Mouse (Mus musculus) lung, embryonic 15.5 days (tissue): ENCODE results near the gene AL731706.1. TPM values are rescaled to one million over a fixed set of nuclear protein-coding genes. Genes with fewer than 3 reads are reported as not detected.
"Not testable (repeated sequence)": the region's sequence is repeated elsewhere in the genome, so short reads cannot be mapped to it uniquely, and the experiment has no call there.

Experiments used
- ATAC-seq: fragments of 200-750 bp; cut with Nextera tagmentation; 2 replicates; pipeline ENCODE4 v1.8.0; 2017; ENCODE audit warnings: moderate number of reproducible peaks, borderline replicate concordance; ENCODE audit not compliant: low FRiP score, low TSS enrichment; ENCODE audit errors: extremely low read depth
- H3K27ac ChIP-seq: fragments of 300-500 bp; sonication (generic); 2 replicates; pipeline ENCODE4 v1.5.1; 2015; ENCODE audit warnings: moderate library complexity, mild to moderate bottlenecking, inconsistent platforms
- H3K27me3 ChIP-seq: fragments of 300-500 bp; sonication (generic); 2 replicates; pipeline ENCODE4 v1.6.1; 2015; ENCODE audit warnings: inconsistent platforms
- H3K36me3 ChIP-seq: fragments of 300-500 bp; sonication (generic); 2 replicates; pipeline ENCODE4 v1.6.1; 2015; ENCODE audit warnings: inconsistent platforms
- H3K4me1 ChIP-seq: fragments of 300-500 bp; sonication (generic); 2 replicates; pipeline ENCODE4 v1.6.1; 2015; ENCODE audit warnings: inconsistent platforms
- H3K4me2 ChIP-seq: fragments of 300-500 bp; sonication (generic); 2 replicates; pipeline ENCODE4 v1.6.1; 2015; ENCODE audit warnings: inconsistent platforms, mild to moderate bottlenecking, moderate library complexity
- H3K4me3 ChIP-seq: fragments of 300-500 bp; sonication (generic); 2 replicates; pipeline ENCODE4 v1.5.1; 2015; ENCODE audit warnings: mild to moderate bottlenecking, inconsistent platforms
- H3K9ac ChIP-seq: fragments of 300-500 bp; sonication (generic); 2 replicates; pipeline ENCODE4 v1.6.1; 2015; ENCODE audit warnings: inconsistent platforms
- H3K9me3 ChIP-seq: fragments of 300-500 bp; sonication (generic); 2 replicates; pipeline ENCODE4 v1.6.1; 2016; ENCODE audit warnings: inconsistent platforms
- WGBS: fragments of 180-500 bp; shearing (Covaris S2); methylation state at CpG from one replicate; pipeline ENCODE4 v1.1.7; 2015; 5-methylcytosine and 5-hydroxymethylcytosine counted together
- polyA plus RNA-seq: library from polyadenylated mRNA; unstranded; fragments of >200 nt; fragmentation: Nextera tagmentation; extraction: Ambion mirVana; gene quantifications from 2 replicates; pipeline ENCODE4 v1.2.1, GENCODE M21; 2015

Gene AL731706.1
- polyA plus RNA-seq, 1 experiment from 2014 or later: 25.1 TPM

- Histone ChIP-seq H3K4me2 (no peak overlapping the region), H3K4me3 (no peak overlapping the region), H3K4me1 (peaks cover 4% of the 10 kb centered on the region), H3K27me3 (no peaks in the 10 kb centered on the region), H3K9me3 (no peaks in the 10 kb centered on the region), H3K9ac (no peak overlapping the region), H3K36me3 (no peaks in the 10 kb centered on the region), H3K27ac (no peak overlapping the region)
- WGBS: 67% methylated on average over 2 of the region's 2 CpGs
- no peak for ATAC-seq
These were observed 4.9 kb upstream of the AL731706.1 start for GRCm38 (mm10) chr2:136896131-136896530.

GRCm38 (mm10) chr2:136894494-136894893 lies 3.3 kb upstream of the AL731706.1 start:
- WGBS: 79% methylated on average over 2 of the region's 2 CpGs
- no peak for ATAC-seq

GRCm38 (mm10) chr2:136891951-136892371 lies 772 bp upstream of the AL731706.1 start:
- Histone ChIP-seq H3K27ac (peak overlapping the region; percentile 97), H3K36me3 (no peaks in the 10 kb centered on the region), H3K27me3 (no peaks in the 10 kb centered on the region), H3K4me3 (peak overlapping the region; percentile 91), H3K9ac (peak overlapping the region; percentile 58), H3K4me1 (peaks cover 11% of the 10 kb centered on the region), H3K4me2 (peak overlapping the region; percentile 51), H3K9me3 (no peaks in the 10 kb centered on the region)
- 0% methylated on average over 23 of the region's 23 CpGs for WGBS
- peak; percentile 88 for ATAC-seq

More at GRCm38 (mm10) chr2:136894494-136894893, 3.3 kb upstream of the AL731706.1 start:
- Histone ChIP-seq H3K4me2 (no peak overlapping the region), H3K9ac (no peak overlapping the region), H3K4me1 (peaks cover 11% of the 10 kb centered on the region), H3K27ac (no peak overlapping the region), H3K27me3 (no peaks in the 10 kb centered on the region), H3K4me3 (no peak overlapping the region), H3K9me3 (no peaks in the 10 kb centered on the region), H3K36me3 (no peaks in the 10 kb centered on the region)

GRCm38 (mm10) chr2:136890716-136891067 lies 497 bp downstream of the AL731706.1 start:
- Histone ChIP-seq H3K4me2 (peak overlapping the region; percentile 51), H3K27ac (peak overlapping the region; percentile 97), H3K9ac (peak overlapping the region; percentile 85), H3K4me1 (peaks cover 11% of the 10 kb centered on the region), H3K4me3 (peak overlapping the region; percentile 91)
- ATAC-seq: peak; percentile 51
- H3K27me3 ChIP-seq, H3K36me3 ChIP-seq, H3K9me3 ChIP-seq: not testable (repeated sequence)
- WGBS: 6% methylated on average over 15 of the region's 15 CpGs

GRCm38 (mm10) chr2:136886846-136887245 lies 4.3 kb downstream of the AL731706.1 start:
- Histone ChIP-seq H3K36me3 (peaks cover 24% of the 10 kb centered on the region), H3K27ac (no peak overlapping the region), H3K9ac (no peak overlapping the region), H3K9me3 (no peaks in the 10 kb centered on the region), H3K4me3 (no peak overlapping the region), H3K27me3 (no peaks in the 10 kb centered on the region), H3K4me1 (peaks cover 7% of the 10 kb centered on the region; the same call in 1 of the 2 replicates), H3K4me2 (no peak overlapping the region)
- WGBS: 54% methylated on average over 4 of the region's 4 CpGs
- ATAC-seq: no peak

DNA sequence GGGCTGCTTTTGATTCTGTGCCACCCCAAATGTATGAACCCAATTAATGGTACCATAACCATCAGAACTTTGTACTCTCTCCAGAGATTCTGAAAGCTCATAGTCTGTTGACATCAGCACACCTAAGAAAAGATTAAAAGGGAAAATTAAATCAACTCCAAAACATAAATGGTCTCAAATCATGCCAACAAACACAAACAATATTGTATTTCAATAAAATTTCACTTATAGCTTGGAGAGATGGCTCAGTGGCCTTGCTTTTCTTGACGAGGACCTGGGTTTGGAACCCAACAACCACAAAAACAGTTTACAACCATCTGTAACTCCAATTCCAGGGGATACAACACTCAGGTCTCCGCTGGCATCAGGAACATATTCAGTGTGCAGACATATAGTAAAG lies 5.6 kb downstream of the AL731706.1 start, which contains the start of gene AL731706.2:
AL731706.2 (minus strand) TSS at position 101 of the 400 bp plus-strand sequence.
- H3K9ac ChIP-seq: no peak within 1 kb of the TSS
- no peaks in the 10 kb centered on the region for H3K9me3 ChIP-seq
- peaks cover 7% of the 10 kb centered on the region; the same call in 1 of the 2 replicates for H3K4me1 ChIP-seq
- H3K36me3 ChIP-seq: peaks cover 36% of the 10 kb centered on the region
- no peaks in the 10 kb centered on the region for H3K27me3 ChIP-seq
- no peak within 1 kb of the TSS for H3K4me2 ChIP-seq
- ATAC-seq: no peak
- WGBS: 94% methylated on average over 2 of the region's 2 CpGs
- H3K27ac ChIP-seq: no peak within 1 kb of the TSS
- no peak within 1 kb of the TSS for H3K4me3 ChIP-seq

DNA sequence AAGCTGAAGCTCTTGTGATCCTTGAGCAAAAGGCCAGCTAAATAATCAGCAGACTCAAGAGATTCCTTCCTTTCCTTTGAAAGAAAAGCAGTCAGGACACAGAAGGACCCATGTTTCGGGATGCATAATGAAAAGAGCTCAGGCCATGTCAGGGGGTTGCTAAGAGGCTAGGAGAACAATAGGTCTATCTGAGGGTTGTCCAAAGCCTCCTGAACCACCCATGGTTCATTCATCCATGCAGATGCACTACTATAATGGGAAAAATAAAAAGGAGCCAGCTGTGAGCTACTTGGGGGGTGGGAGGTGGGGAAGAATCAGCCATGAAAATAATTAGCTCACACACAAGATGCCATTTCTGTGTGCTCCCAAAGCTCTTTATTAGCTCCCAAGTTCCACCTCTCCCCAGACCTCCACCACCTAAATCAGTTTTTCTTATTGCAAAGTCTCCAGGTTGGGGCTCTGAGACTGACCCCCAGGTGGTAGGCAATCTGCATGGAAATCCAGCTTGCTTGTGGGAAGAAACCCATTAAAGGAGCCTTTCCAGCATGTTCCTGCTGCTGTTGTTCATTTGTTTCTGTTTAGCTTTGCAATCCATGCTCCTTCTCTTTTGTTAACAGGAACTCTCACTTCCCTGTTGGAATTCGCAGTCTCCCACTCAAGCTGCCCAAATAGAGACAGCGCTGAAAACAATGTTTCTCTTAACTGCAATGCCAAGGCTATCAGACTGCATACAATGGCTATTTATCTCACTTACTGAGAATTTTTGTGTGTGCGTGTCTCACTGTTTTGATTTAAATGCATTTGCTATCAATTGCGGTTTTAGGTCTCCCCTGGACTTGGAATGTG lies 36.4 kb downstream of the AL731706.1 start:
- WGBS: 58% methylated on average over 5 of the region's 5 CpGs
- H3K27me3 ChIP-seq: no peaks in the 10 kb centered on the region
- H3K4me1 ChIP-seq: no peaks in the 10 kb centered on the region
- H3K36me3 ChIP-seq: no peaks in the 10 kb centered on the region
- ATAC-seq: no peak
- H3K4me3 ChIP-seq: no peak overlapping the region
- no peak overlapping the region for H3K27ac ChIP-seq
- no peaks in the 10 kb centered on the region for H3K9me3 ChIP-seq
- H3K4me2 ChIP-seq: no peak overlapping the region
- H3K9ac ChIP-seq: no peak overlapping the region

DNA sequence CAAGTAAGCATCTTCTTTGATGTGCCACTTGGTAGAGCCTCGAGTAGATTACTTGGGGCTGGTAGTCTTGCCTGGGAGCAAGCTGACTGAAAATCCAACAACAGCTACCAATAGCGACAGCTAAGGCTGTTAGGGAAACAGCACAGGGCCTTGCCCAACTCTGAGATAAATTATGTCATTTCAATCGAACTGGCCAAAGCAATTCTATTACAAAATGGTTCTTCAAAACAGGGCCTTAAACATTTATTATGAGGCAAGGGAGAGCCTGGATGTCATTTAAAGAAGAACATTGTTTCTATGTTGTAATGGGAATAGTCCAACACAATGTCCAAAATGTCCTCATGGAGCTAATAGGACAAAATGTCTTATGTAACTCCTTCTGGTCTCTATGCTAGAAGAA lies 40.8 kb downstream of the AL731706.1 start:
- no peak overlapping the region for H3K4me2 ChIP-seq
- H3K36me3 ChIP-seq: no peaks in the 10 kb centered on the region

DNA sequence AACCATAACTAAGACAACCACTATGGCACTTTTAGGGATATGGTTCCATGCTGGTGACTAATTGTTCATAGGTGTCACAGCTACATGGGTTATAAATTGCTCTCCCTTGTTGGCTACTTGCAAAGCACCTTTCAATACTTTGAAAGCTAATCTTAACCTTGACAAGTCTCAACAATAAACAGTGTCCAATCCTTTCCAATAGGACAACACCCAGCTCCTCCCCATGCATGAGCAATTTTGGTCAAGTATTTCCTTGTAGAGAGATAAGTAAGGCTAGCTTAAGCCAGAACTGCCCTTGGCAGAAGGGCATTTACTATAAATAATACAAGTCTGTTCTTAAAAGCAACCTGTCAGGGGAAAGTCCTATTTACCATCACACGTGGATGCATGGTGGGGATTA lies 53.2 kb downstream of the AL731706.1 start:
- H3K4me3 ChIP-seq: no peak overlapping the region
- H3K4me2 ChIP-seq: no peak overlapping the region
- no peaks in the 10 kb centered on the region for H3K9me3 ChIP-seq
- H3K27ac ChIP-seq: no peak overlapping the region
- WGBS: 40% methylated on average over 1 of the region's 1 CpGs
- H3K9ac ChIP-seq: no peak overlapping the region
- 0 out of 2 replicates have a peak, but pooled peaks cover 2% of the 10 kb centered on the region for H3K4me1 ChIP-seq
- H3K36me3 ChIP-seq: no peaks in the 10 kb centered on the region
- no peak for ATAC-seq
- no peaks in the 10 kb centered on the region for H3K27me3 ChIP-seq

More for the DNA sequence above, 40.8 kb downstream of the AL731706.1 start:
- ATAC-seq: no peak
- H3K9me3 ChIP-seq: no peaks in the 10 kb centered on the region
- no peak overlapping the region for H3K4me3 ChIP-seq
- no peaks in the 10 kb centered on the region for H3K27me3 ChIP-seq
- no peaks in the 10 kb centered on the region for H3K4me1 ChIP-seq
- H3K9ac ChIP-seq: no peak overlapping the region
- WGBS: 51% methylated on average over 3 of the region's 3 CpGs
- H3K27ac ChIP-seq: no peak overlapping the region

DNA sequence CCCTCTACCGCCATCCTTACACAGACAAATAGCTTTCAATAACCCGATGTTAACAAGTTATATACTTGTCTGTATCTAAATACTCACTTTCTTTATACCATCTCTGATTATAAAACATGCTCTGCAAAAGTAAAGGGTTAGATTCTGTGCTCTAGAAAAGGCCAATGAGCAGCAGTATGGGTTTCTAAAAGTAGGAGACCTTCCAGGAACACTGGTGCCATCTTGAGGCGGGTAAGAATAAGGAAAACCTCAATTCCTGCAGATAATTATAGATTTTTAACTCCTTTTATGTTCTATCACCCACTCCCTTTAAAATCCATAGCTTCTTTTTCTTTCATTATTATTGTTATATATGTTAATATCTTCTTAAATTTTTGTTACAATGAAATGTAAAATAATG lies 55.3 kb downstream of the AL731706.1 start:
- H3K9ac ChIP-seq: no peak overlapping the region
- WGBS: 65% methylated on average over 3 of the region's 3 CpGs

DNA sequence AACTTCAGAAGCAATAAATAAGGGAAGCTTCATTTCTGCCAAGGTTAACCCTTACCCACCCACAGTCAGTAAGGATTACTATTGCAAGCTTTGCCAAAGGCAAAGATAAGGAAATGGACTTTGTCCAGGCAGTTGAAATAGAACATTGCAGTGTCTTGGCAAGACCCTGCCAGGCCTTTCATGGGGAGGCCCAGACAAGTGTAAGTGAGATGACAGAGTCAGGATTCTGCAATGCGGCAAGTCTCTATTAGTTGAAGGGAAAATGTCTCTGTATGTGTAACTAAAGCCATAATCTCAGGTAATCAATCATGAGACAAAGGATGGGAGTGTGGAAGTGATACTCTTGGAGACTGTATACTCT lies 56.5 kb downstream of the AL731706.1 start:
- peak; percentile 69; the same call in 1 of the 2 replicates for ATAC-seq
- Histone ChIP-seq H3K4me2 (no peak overlapping the region), H3K27me3 (no peaks in the 10 kb centered on the region), H3K27ac (no peak overlapping the region), H3K9me3 (no peaks in the 10 kb centered on the region), H3K9ac (no peak overlapping the region), H3K4me3 (no peak overlapping the region), H3K4me1 (0 out of 2 replicates have a peak, but pooled peaks cover 3% of the 10 kb centered on the region), H3K36me3 (no peaks in the 10 kb centered on the region)
- WGBS: 41% methylated on average over 1 of the region's 1 CpGs

More for the DNA sequence above, 55.3 kb downstream of the AL731706.1 start:
- 0 out of 2 replicates have a peak, but pooled peaks cover 3% of the 10 kb centered on the region for H3K4me1 ChIP-seq
- no peak overlapping the region for H3K27ac ChIP-seq
- ATAC-seq: no peak
- no peak overlapping the region for H3K4me2 ChIP-seq
- no peaks in the 10 kb centered on the region for H3K27me3 ChIP-seq
- H3K9me3 ChIP-seq: no peaks in the 10 kb centered on the region
- H3K36me3 ChIP-seq: no peaks in the 10 kb centered on the region
- no peak overlapping the region for H3K4me3 ChIP-seq

- Histone ChIP-seq H3K9ac (no peak overlapping the region), H3K9me3 (no peaks in the 10 kb centered on the region), H3K36me3 (no peaks in the 10 kb centered on the region), H3K4me2 (no peak overlapping the region), H3K4me3 (no peak overlapping the region), H3K27ac (no peak overlapping the region), H3K27me3 (no peaks in the 10 kb centered on the region), H3K4me1 (0 out of 2 replicates have a peak, but pooled peaks cover 3% of the 10 kb centered on the region)
- 65% methylated on average over 3 of the region's 3 CpGs for WGBS
- no peak for ATAC-seq
These were observed 57.0 kb downstream of the AL731706.1 start for GRCm38 (mm10) chr2:136833976-136834714.
